Mouse (Mus musculus): ENCODE measurements around the gene Eif2b2. TPM values are rescaled to one million over a fixed set of nuclear protein-coding genes. Genes with fewer than 3 reads are reported as not detected.

Eif2b2 gene
- polyA plus RNA-seq, 1 experiment from 2014 or later, result 31.8 TPM

DNA sequence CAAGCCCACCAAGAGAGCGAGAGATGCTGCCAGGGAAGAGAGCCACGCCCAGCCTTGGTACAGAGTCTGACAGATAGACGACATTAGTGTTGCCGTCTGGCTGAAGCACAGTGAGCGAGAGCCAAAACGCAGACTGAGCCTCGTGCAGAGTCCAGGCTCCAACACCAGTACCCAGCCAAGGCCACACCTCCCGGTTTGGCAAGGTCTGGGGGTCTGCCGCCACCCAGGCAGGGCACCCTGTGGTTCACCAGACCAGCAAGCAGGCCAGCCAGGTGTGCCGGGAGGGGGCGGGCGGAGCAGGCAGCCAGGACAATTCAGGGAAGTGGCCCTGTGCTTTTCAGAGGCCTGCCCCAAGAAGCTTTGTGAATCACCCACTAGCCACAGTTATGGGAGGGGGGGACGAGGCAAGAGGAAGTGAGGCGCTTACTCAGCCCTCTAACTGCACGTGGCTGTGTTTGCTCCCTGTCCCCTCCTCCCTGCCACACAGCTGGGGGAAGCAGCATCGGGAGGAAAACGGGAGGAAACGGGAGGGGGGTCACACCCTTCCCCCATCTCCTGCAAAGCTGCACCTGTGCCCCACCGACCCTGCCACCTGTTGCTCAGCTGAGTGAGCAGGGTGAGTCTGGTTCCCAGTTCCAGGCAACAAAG, 26.7 kb upstream of the Eif2b2 start:
- H3K9ac ChIP-seq (ENCODE audit: low read depth, low read length), result no peak overlapping the region
- 14% methylated on average over 19 of the region's 19 CpGs for WGBS (ENCODE audit: insufficient replicate concordance)
- no peak overlapping the region for H3K4me2 ChIP-seq (ENCODE audit: low read depth, low read length)
- H3K27ac ChIP-seq (ENCODE audit: low read length), result no peak overlapping the region
- no peak overlapping the region for H3K4me3 ChIP-seq (ENCODE audit: low read depth, low read length)
- ATAC-seq (ENCODE audit: low read depth), result no peak
- no peaks in the 10 kb centered on the region for H3K4me1 ChIP-seq (ENCODE audit: control insufficient read depth, low read depth, low read length)
- no peaks in the 10 kb centered on the region for H3K27me3 ChIP-seq (ENCODE audit: control insufficient read depth, insufficient read depth, low read depth, low read length)
- no peaks in the 10 kb centered on the region for H3K9me3 ChIP-seq (replicated peaks; ENCODE audit: control insufficient read depth, low read length)
- no peaks in the 10 kb centered on the region for H3K36me3 ChIP-seq (ENCODE audit: control insufficient read depth, insufficient read depth)

DNA sequence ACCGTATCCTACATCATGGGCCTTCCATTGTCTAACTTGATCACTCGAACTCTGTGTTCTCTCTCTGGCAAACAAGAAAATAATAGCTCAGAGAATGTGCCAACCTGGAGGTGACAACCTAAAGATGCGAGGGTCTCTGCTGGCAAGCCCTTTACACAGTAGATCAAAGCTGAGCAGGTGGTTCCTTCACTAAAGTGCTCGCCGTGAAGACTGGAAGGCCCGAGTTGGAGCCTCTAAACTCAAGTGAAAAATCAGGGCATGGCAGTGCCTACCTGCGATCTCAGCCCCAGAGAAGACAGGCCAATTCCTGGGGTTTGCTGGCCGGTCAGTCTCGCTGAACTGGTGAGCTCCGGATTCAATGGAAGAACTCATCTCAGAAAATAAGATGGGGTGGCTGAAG, 26.1 kb upstream of the Eif2b2 start:
- no peak overlapping the region for H3K4me3 ChIP-seq (ENCODE audit: low read depth, low read length)
- no peaks in the 10 kb centered on the region for H3K36me3 ChIP-seq (ENCODE audit: control insufficient read depth, insufficient read depth)
- ATAC-seq (ENCODE audit: low read depth), result no peak
- no peak overlapping the region for H3K27ac ChIP-seq (ENCODE audit: low read length)
- no peaks in the 10 kb centered on the region for H3K9me3 ChIP-seq (replicated peaks; ENCODE audit: control insufficient read depth, low read length)
- 68% methylated on average over 10 of the region's 10 CpGs for WGBS (ENCODE audit: insufficient replicate concordance)
- H3K27me3 ChIP-seq (ENCODE audit: control insufficient read depth, insufficient read depth, low read depth, low read length), result no peaks in the 10 kb centered on the region
- H3K9ac ChIP-seq (ENCODE audit: low read depth, low read length), result no peak overlapping the region
- H3K4me2 ChIP-seq (ENCODE audit: low read depth, low read length), result no peak overlapping the region
- no peaks in the 10 kb centered on the region for H3K4me1 ChIP-seq (ENCODE audit: control insufficient read depth, low read depth, low read length)

DNA sequence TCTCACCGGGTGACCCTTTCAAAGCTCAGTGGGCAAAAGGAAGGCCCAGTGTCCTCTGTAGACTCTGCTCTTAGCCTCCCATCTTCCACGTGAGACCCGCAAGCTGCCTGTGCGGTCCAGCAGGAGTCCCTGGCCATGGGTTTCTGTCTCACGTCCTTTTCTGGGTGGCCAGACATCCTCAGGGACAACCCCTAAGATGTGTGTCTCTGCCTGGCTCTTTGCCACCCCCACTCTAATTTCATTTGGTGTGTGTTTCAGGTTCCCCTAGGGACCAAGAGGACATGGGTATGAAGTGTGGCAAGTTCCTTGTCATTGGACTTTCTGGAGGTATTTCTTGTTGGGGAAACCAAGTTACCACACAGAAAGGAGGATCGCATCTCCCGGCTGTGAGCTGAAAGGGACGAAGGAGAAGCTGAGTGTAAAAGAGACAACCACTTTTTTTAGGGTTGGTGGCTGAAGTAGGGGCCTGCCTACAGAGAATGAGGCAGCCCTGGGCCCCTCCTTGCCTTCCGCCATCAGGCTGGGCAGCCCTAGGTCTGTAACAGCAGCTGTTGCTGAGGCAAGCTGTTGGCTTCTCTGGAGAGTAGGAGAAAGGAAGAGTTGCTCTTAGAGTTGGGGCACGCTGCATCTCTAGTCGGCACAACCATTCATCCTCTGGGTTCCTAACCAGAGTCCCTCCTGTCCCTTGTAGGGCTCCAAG, 25.2 kb upstream of the Eif2b2 start:
- ATAC-seq (ENCODE audit: low read depth), result no peak
- no peaks in the 10 kb centered on the region for H3K27me3 ChIP-seq (ENCODE audit: control insufficient read depth, insufficient read depth, low read depth, low read length)
- 82% methylated on average over 11 of the region's 11 CpGs for WGBS (ENCODE audit: insufficient replicate concordance)
- no peak overlapping the region for H3K4me3 ChIP-seq (ENCODE audit: low read depth, low read length)
- H3K36me3 ChIP-seq (ENCODE audit: control insufficient read depth, insufficient read depth), result no peaks in the 10 kb centered on the region
- H3K27ac ChIP-seq (ENCODE audit: low read length), result no peak overlapping the region
- H3K4me2 ChIP-seq (ENCODE audit: low read depth, low read length), result no peak overlapping the region
- H3K9ac ChIP-seq (ENCODE audit: low read depth, low read length), result no peak overlapping the region
- H3K4me1 ChIP-seq (ENCODE audit: control insufficient read depth, low read depth, low read length), result no peaks in the 10 kb centered on the region
- no peaks in the 10 kb centered on the region for H3K9me3 ChIP-seq (replicated peaks; ENCODE audit: control insufficient read depth, low read length)

DNA sequence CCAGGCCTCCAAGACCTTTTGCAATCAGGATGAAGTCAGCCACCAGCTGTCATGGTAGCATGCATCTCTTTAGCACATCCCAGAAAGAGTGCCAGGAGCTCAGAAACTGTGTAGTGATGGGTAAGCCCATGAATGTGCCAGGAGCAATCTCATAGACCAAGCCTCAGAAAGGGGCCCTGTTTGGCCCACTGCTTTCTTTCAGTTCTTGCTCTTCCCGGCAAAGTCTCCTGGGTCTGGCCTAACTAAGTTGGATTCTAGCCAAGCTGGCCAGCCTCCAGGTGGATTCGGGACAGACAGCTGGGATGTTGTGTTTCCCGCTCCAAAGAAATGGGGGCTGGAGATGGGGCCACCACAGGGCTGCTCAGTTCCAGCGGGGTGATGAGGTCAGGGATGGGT, 24.7 kb upstream of the Eif2b2 start:
- H3K36me3 ChIP-seq (ENCODE audit: control insufficient read depth, insufficient read depth), result no peaks in the 10 kb centered on the region
- ATAC-seq (ENCODE audit: low read depth), result no peak
- 55% methylated on average over 4 of the region's 4 CpGs for WGBS (ENCODE audit: insufficient replicate concordance)
- no peak overlapping the region for H3K4me2 ChIP-seq (ENCODE audit: low read depth, low read length)
- no peaks in the 10 kb centered on the region for H3K4me1 ChIP-seq (ENCODE audit: control insufficient read depth, low read depth, low read length)
- no peak overlapping the region for H3K9ac ChIP-seq (ENCODE audit: low read depth, low read length)
- no peaks in the 10 kb centered on the region for H3K9me3 ChIP-seq (replicated peaks; ENCODE audit: control insufficient read depth, low read length)
- no peak overlapping the region for H3K4me3 ChIP-seq (ENCODE audit: low read depth, low read length)
- no peak overlapping the region for H3K27ac ChIP-seq (ENCODE audit: low read length)
- no peaks in the 10 kb centered on the region for H3K27me3 ChIP-seq (ENCODE audit: control insufficient read depth, insufficient read depth, low read depth, low read length)

DNA sequence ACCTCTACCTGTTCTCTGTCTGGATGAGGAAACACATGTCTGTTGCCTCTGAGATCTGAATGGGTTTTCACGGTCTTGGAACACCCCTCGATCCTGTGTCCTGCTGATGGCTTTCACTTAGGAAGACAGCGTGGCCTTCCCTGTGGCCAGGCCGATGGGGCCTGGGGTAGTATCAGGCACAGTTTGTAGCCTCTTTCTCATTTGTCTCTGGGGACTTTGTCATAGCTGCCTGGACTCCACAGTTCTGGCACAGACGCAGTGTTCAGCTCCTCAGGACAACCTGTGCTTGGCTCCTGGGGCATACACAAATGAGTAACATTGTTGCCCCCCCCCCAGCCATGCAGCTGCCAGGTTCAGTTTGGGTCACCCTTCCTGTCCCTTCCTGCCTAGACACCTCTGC, 24.2 kb upstream of the Eif2b2 start:
- Histone ChIP-seq H3K36me3 (ENCODE audit: control insufficient read depth, insufficient read depth) (no peaks in the 10 kb centered on the region), H3K9me3 (replicated peaks; ENCODE audit: control insufficient read depth, low read length) (no peaks in the 10 kb centered on the region), H3K4me3 (ENCODE audit: low read depth, low read length) (no peak overlapping the region), H3K4me1 (ENCODE audit: control insufficient read depth, low read depth, low read length) (no peaks in the 10 kb centered on the region), H3K27me3 (ENCODE audit: control insufficient read depth, insufficient read depth, low read depth, low read length) (no peaks in the 10 kb centered on the region), H3K9ac (ENCODE audit: low read depth, low read length) (no peak overlapping the region), H3K4me2 (ENCODE audit: low read depth, low read length) (no peak overlapping the region), H3K27ac (ENCODE audit: low read length) (no peak overlapping the region)
- ATAC-seq (ENCODE audit: low read depth), result no peak
- WGBS (ENCODE audit: insufficient replicate concordance), result 81% methylated on average over 5 of the region's 5 CpGs

DNA sequence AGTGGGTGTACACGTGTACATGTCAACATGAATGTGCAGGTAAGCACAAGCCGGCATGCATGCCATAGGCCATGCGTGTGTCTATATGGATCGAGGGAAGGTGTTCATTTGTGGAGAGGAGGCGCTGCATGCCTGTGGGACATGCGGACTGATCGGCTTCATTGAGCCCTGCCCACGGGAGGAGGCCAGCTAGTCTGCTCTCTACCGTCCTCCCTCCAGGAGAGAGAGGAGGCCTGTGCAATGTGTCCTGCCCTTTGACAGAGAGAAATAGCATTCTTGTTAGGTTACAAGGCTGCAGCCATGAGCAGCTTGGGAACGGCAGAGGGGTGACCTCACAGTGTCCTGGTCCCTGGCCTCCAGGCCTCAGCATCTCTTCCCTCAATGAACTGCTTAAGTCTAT, 23.1 kb upstream of the Eif2b2 start:
- no peak overlapping the region for H3K27ac ChIP-seq (ENCODE audit: low read length)
- no peak overlapping the region for H3K9ac ChIP-seq (ENCODE audit: low read depth, low read length)
- 73% methylated on average over 10 of the region's 10 CpGs for WGBS (ENCODE audit: insufficient replicate concordance)
- H3K36me3 ChIP-seq (ENCODE audit: control insufficient read depth, insufficient read depth), result no peaks in the 10 kb centered on the region
- ATAC-seq (ENCODE audit: low read depth), result no peak
- no peaks in the 10 kb centered on the region for H3K9me3 ChIP-seq (replicated peaks; ENCODE audit: control insufficient read depth, low read length)
- no peak overlapping the region for H3K4me3 ChIP-seq (ENCODE audit: low read depth, low read length)
- no peaks in the 10 kb centered on the region for H3K4me1 ChIP-seq (ENCODE audit: control insufficient read depth, low read depth, low read length)
- H3K27me3 ChIP-seq (ENCODE audit: control insufficient read depth, insufficient read depth, low read depth, low read length), result no peaks in the 10 kb centered on the region
- H3K4me2 ChIP-seq (ENCODE audit: low read depth, low read length), result no peak overlapping the region

DNA sequence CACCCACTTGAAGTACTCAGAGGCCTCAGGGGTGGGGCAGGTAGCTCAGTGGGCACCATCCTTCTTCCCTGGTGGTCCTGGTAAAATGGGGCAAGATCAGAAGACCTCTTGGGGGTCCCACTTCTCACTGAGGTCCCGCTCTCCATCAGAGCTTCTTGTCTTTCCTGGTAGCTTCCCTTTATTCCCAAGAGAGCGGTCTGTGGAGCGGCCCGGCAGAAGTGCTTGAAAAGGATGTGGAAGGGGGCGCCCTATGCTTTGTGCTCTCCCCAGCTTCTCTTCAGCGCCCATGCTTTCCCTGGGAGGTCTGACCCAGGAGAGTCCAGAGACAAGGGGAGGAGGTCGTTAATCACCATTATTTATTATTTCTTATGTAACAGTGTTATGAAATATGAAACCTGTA, 21.9 kb upstream of the Eif2b2 start:
- H3K4me3 ChIP-seq (ENCODE audit: low read depth, low read length), result no peak overlapping the region
- H3K4me1 ChIP-seq (ENCODE audit: control insufficient read depth, low read depth, low read length), result no peaks in the 10 kb centered on the region
- H3K27me3 ChIP-seq (ENCODE audit: control insufficient read depth, insufficient read depth, low read depth, low read length), result no peaks in the 10 kb centered on the region
- no peak overlapping the region for H3K27ac ChIP-seq (ENCODE audit: low read length)
- H3K36me3 ChIP-seq (ENCODE audit: control insufficient read depth, insufficient read depth), result no peaks in the 10 kb centered on the region
- ATAC-seq (ENCODE audit: low read depth), result no peak
- WGBS (ENCODE audit: insufficient replicate concordance), result 74% methylated on average over 7 of the region's 7 CpGs
- no peak overlapping the region for H3K9ac ChIP-seq (ENCODE audit: low read depth, low read length)
- H3K4me2 ChIP-seq (ENCODE audit: low read depth, low read length), result no peak overlapping the region
- H3K9me3 ChIP-seq (replicated peaks; ENCODE audit: control insufficient read depth, low read length), result no peaks in the 10 kb centered on the region

DNA sequence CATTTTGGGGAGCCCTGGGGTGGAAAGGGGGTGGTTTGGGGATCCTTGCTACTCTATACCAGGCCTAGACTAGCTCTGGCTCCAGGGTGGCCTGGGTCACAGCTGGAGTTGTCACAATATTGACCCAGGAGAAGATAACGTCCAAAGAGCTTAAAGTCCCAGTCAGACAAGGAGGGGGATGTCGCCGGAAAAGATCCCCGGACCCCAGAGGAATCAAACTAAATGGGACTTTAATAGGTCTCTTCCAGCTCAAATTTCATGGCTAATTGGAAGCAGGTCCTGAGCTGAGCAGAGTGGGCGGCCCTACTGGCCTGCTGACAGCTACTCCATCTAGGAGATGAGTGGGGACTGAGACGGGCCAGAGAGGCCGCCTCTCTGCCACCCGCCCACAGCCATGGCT, 21.3 kb upstream of the Eif2b2 start:
- Histone ChIP-seq H3K4me2 (ENCODE audit: low read depth, low read length) (no peak overlapping the region), H3K4me3 (ENCODE audit: low read depth, low read length) (no peak overlapping the region), H3K27ac (ENCODE audit: low read length) (no peak overlapping the region), H3K9me3 (replicated peaks; ENCODE audit: control insufficient read depth, low read length) (no peaks in the 10 kb centered on the region), H3K4me1 (ENCODE audit: control insufficient read depth, low read depth, low read length) (no peaks in the 10 kb centered on the region), H3K27me3 (ENCODE audit: control insufficient read depth, insufficient read depth, low read depth, low read length) (no peaks in the 10 kb centered on the region), H3K9ac (ENCODE audit: low read depth, low read length) (no peak overlapping the region), H3K36me3 (ENCODE audit: control insufficient read depth, insufficient read depth) (no peaks in the 10 kb centered on the region)
- 57% methylated on average over 8 of the region's 8 CpGs for whole genome bisulfite sequencing (ENCODE audit: insufficient replicate concordance)
- no peak for ATAC-seq (ENCODE audit: low read depth)

DNA sequence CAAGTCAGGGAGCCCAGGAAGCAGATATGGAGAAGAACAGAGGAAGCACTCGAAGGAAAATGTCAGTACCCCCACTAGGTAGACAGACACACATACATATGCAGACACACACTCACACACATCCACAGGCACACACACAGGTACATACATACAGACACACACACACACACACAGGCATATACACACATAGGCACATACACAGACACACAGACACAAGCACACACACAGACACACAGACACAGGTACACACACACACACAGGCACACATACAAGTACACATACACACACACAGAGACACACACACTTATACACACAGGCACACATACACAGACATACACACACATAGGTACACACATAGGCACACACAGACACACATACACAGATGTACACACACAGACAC, 19.3 kb upstream of the Eif2b2 start:
- Histone ChIP-seq H3K4me1 (ENCODE audit: control insufficient read depth, low read depth, low read length) (no peaks in the 10 kb centered on the region), H3K9ac (ENCODE audit: low read depth, low read length) (no peak overlapping the region), H3K9me3 (replicated peaks; ENCODE audit: control insufficient read depth, low read length) (no peaks in the 10 kb centered on the region), H3K27ac (ENCODE audit: low read length) (no peak overlapping the region), H3K27me3 (ENCODE audit: control insufficient read depth, insufficient read depth, low read depth, low read length) (no peaks in the 10 kb centered on the region), H3K4me3 (ENCODE audit: low read depth, low read length) (no peak overlapping the region), H3K4me2 (ENCODE audit: low read depth, low read length) (no peak overlapping the region), H3K36me3 (ENCODE audit: control insufficient read depth, insufficient read depth) (no peaks in the 10 kb centered on the region)
- ATAC-seq (ENCODE audit: low read depth), result no peak
- 32% methylated on average over 1 of the region's 1 CpGs for WGBS (ENCODE audit: insufficient replicate concordance)

Data from liver, embryonic 16.5 days (tissue).